Mouse (Mus musculus): ENCODE results near the gene Srprb. TPM values are rescaled to one million over a fixed set of nuclear protein-coding genes. Genes with fewer than 3 reads are reported as not detected.

Gene Srprb
- polyA plus RNA-seq, 1 experiment from 2014 or later = 49.7 TPM

DNA sequence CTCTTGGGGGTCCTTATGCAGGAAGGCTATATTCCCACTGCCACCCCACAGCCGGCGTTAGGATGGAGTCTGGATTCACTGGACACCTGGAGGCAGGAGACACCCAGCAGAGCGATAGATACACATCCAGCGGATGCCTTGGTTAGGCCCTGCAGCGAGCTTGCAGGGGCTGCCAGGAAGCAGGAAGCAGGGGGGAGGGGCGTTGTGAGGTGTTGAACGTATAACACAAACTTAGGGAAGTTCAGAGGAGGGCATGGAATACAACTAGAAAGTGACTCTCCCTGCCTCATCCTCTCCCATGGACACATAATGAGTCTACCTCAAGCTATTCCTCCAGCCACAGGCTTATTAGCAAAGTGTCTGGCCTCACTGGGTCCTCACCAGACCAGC is 31.1 kb upstream of the Srprb start:
- no peaks in the 10 kb centered on the region for H3K36me3 ChIP-seq (ENCODE audit: control insufficient read depth, insufficient read depth, low read length)
- no peak for ATAC-seq (replicated peaks; ENCODE audit: low FRiP score)
- DNase-seq (ENCODE audit: low spot score) = no peak
- no peaks in the 10 kb centered on the region for H3K27me3 ChIP-seq (replicated peaks; ENCODE audit: control insufficient read depth, insufficient read depth, low read length)
- no peaks in the 10 kb centered on the region for H3K9me3 ChIP-seq (ENCODE audit: control insufficient read depth, low read length)
- WGBS = 38% methylated on average over 7 of the region's 7 CpGs
- H3K9ac ChIP-seq (ENCODE audit: low read depth, low read length) = no peak overlapping the region
- no peak overlapping the region for H3K4me3 ChIP-seq (ENCODE audit: low read depth, low read length)
- peaks cover 11% of the 10 kb centered on the region for H3K4me1 ChIP-seq (replicated peaks; ENCODE audit: control insufficient read depth, insufficient read depth, low read length)
- no peak overlapping the region for H3K27ac ChIP-seq (ENCODE audit: low read depth, low read length)
- no peak overlapping the region for H3K4me2 ChIP-seq

DNA sequence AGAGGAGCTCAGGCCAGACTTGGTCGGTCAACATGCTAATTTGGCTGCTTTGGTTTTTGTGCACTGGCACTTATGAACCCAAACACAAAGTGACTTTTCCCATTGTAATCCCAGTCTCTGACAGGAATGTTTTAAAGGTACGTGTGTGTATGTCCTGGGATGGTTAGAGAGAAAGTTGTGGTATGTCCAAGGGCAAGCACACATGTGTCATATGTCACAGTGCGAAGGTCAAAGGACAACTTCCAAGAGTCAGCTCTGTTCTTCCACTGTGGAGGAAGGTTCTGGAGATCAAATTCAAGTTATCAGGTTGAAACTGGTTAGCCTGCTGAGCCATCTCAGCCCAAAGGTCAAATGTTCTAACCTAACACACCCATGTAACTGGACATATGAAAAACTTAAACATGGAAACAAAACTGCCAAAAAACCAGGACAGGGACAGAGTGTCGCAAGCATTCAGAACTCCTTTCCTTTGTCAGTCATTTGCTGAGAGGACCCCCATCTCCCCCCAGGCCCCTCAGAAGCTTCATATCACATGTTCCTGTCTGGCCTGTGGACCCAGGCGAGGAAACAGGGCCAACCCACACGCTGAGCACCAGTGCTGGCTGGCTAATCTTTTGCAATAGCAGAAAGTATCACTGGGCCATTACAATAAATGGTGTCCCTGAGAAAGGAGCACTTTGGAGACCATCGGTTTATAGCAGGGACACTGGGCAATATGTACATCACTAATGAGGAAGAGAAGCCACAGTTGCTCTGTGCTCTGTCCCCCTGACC is 30.5 kb upstream of the Srprb start:
- DNase-seq (ENCODE audit: low spot score) (no peak), ATAC-seq (replicated peaks; ENCODE audit: low FRiP score) (no peak)
- Histone ChIP-seq H3K9me3 (ENCODE audit: control insufficient read depth, low read length) (no peaks in the 10 kb centered on the region), H3K4me2 (no peak overlapping the region), H3K4me3 (ENCODE audit: low read depth, low read length) (no peak overlapping the region), H3K27me3 (replicated peaks; ENCODE audit: control insufficient read depth, insufficient read depth, low read length) (no peaks in the 10 kb centered on the region), H3K4me1 (replicated peaks; ENCODE audit: control insufficient read depth, insufficient read depth, low read length) (peaks cover 11% of the 10 kb centered on the region), H3K27ac (ENCODE audit: low read depth, low read length) (no peak overlapping the region), H3K9ac (ENCODE audit: low read depth, low read length) (no peak overlapping the region), H3K36me3 (ENCODE audit: control insufficient read depth, insufficient read depth, low read length) (no peaks in the 10 kb centered on the region)
- WGBS = 75% methylated on average over 7 of the region's 7 CpGs

DNA sequence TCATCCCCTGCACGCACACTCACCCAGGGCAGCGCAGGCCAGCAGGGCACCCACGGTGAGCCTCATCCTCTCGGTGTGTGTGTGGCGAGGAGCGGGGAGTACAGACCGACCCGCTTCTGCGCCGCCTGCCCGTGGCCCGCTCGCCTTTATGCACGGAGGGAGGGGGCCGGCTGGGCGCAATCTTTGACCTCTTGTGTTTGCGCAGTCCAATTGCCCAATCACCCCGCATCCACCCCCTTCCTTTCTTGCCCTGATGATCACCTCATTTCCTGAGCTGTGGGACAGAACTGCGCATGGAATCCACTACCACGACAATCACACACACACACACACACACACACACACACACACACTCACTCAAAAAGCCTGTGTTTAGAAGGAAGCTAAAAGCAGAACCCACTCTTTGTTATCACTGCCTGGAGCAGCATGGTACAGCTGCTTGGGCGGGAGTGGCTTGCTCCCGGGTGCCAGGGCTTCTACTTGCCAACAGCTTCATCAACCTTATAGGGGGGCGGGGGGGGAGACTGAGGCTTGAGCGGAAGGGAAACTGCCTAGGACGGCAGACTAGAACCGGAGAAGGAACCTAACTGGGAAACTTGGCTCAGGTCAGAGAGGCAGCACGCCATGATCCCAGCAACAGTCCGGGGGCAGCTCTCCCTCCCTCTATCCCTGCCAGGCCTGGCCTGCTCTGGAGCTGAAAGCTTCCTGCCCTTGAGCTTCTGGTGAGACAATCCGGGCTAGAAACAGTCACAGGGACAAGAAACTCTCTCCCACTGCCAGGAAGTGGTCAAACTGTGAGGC is 28.4 kb upstream of the Srprb start, which contains the start of the genes Gm20425 and Trf:
Gene Gm20425, minus strand, starts transcription at position 157 of the 801 bp plus-strand sequence.
Gene Trf, minus strand, starts transcription at position 294 of the 801 bp plus-strand sequence.
- H3K9me3 ChIP-seq (ENCODE audit: control insufficient read depth, low read length) = no peaks in the 10 kb centered on the region

DNA sequence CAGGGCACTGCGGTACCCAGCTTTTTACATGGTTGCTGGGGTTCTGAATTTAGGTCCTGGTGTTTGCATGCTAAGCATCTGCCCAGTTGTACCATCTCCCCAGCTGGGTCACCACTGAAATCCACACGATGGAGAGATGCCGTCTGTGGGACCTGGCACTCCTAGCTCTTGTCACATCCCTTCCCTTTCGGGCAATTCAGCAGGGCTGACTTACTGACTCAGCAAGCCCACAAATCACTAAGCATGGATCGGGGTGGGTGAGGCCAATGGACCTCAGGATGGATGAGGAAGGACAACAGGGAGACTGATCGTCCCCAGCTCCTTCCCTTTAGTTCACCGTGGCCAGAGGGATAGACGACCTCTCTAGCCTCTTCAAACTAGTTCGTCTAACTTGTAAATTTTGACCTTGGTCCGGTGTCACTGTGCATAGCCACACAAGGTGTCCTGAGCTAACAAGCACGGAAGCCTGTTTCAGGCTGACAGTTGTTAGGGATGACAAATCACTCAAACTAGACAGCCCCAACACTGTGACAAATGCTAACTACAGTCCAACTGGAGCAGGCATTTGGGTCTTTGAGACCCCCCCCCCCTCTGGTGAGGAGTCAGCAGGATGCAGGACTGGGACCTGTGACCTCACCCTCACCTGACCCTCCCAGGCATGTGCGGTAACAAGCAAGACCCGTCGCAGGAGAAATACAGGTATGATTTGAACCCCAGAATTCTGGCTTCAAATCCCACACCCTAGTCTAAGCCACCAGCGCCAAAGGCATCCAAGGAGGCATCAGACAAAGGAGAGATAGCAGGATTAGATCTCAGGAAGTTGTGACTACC is 27.3 kb upstream of the Srprb start:
- peak overlapping the region; percentile 56 for H3K9ac ChIP-seq (ENCODE audit: low read depth, low read length)
- H3K4me1 ChIP-seq (replicated peaks; ENCODE audit: control insufficient read depth, insufficient read depth, low read length) = peaks cover 11% of the 10 kb centered on the region
- peak overlapping the region; percentile 54 for H3K4me2 ChIP-seq
- WGBS = 69% methylated on average over 15 of the region's 15 CpGs
- H3K36me3 ChIP-seq (ENCODE audit: control insufficient read depth, insufficient read depth, low read length) = no peaks in the 10 kb centered on the region
- ATAC-seq (replicated peaks; ENCODE audit: low FRiP score) = no peak
- DNase-seq (ENCODE audit: low spot score) = no peak
- no peaks in the 10 kb centered on the region for H3K9me3 ChIP-seq (ENCODE audit: control insufficient read depth, low read length)
- no peaks in the 10 kb centered on the region for H3K27me3 ChIP-seq (replicated peaks; ENCODE audit: control insufficient read depth, insufficient read depth, low read length)
- peak overlapping the region; percentile 44 for H3K4me3 ChIP-seq (ENCODE audit: low read depth, low read length)
- H3K27ac ChIP-seq (ENCODE audit: low read depth, low read length) = peak overlapping the region; percentile 44

More for the DNA sequence above, 28.4 kb upstream of the Srprb start, which contains the start of the genes Gm20425 and Trf:
- peak; percentile 63 for DNase-seq (ENCODE audit: low spot score)
- Histone ChIP-seq H3K4me1 (replicated peaks; ENCODE audit: control insufficient read depth, insufficient read depth, low read length) (peaks cover 11% of the 10 kb centered on the region), H3K27ac (ENCODE audit: low read depth, low read length) (peak within 1 kb of the TSS; percentile 66), H3K36me3 (ENCODE audit: control insufficient read depth, insufficient read depth, low read length) (no peaks in the 10 kb centered on the region), H3K4me3 (ENCODE audit: low read depth, low read length) (peak within 1 kb of the TSS; percentile 44), H3K4me2 (peak within 1 kb of the TSS; percentile 54), H3K27me3 (replicated peaks; ENCODE audit: control insufficient read depth, insufficient read depth, low read length) (no peaks in the 10 kb centered on the region), H3K9ac (ENCODE audit: low read depth, low read length) (peak within 1 kb of the TSS; percentile 56)
- peak; percentile 71 for ATAC-seq (replicated peaks; ENCODE audit: low FRiP score)
- 22% methylated on average over 29 of the region's 29 CpGs for WGBS

DNA sequence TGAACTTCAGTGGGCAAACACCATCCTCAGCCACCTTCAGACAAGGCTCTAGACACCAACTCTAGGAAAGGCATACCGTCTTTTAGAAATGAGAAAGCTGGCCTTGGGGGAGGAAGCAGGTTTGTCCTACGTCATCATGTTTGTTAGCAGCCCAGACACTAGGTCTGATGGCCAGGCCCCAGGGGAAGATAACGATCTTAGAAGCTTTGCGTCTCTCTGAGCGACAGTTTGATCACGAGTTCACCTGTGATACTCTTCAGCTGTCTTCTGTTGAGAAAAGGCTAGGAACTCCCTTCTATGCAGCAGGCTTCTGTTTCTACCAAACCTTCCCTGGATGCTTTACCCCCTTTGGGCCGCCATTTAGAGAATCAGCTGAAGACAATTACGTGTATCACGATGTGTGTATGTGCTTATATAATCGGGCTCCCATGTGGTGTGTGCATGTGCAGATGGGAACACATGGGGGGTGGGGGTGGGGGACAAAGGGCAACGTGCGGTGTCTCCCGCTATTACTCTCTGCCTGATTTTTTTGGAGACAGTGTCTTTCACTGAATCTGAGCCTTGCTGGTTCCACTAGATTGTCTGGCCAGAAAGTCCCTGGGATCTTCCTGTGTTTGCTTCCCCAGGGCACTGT is 26.6 kb upstream of the Srprb start:
- WGBS = 76% methylated on average over 13 of the region's 13 CpGs
- Histone ChIP-seq H3K4me2 (peak overlapping the region; percentile 54), H3K4me3 (ENCODE audit: low read depth, low read length) (peak overlapping the region; percentile 44), H3K4me1 (replicated peaks; ENCODE audit: control insufficient read depth, insufficient read depth, low read length) (peaks cover 8% of the 10 kb centered on the region), H3K9me3 (ENCODE audit: control insufficient read depth, low read length) (no peaks in the 10 kb centered on the region), H3K27me3 (replicated peaks; ENCODE audit: control insufficient read depth, insufficient read depth, low read length) (no peaks in the 10 kb centered on the region), H3K36me3 (ENCODE audit: control insufficient read depth, insufficient read depth, low read length) (no peaks in the 10 kb centered on the region), H3K27ac (ENCODE audit: low read depth, low read length) (peak overlapping the region; percentile 44; the same call in 1 of the 2 replicates), H3K9ac (ENCODE audit: low read depth, low read length) (peak overlapping the region; percentile 56)
- DNase-seq (ENCODE audit: low spot score) (no peak), ATAC-seq (replicated peaks; ENCODE audit: low FRiP score) (no peak)

DNA sequence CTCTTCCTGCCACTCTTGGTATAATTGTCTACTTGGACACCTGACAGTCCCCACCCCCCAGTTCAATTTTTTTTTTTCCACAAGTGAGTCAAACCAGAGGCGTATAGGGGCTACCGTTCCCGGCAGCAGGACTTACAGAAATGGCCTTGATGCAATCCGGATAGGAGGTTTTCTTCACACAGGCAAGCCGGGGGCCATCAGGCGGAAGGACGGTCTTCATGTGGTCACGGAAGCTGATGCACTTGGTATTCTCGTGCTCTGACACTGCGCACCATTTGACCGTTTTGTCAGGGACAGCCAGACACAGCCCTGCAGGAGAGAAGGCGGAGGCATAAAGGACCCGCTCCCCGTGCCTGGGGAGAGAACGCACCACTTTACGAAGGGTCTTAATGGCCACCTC is 25.8 kb upstream of the Srprb start:
- Histone ChIP-seq H3K9ac (ENCODE audit: low read depth, low read length) (no peak overlapping the region), H3K4me1 (replicated peaks; ENCODE audit: control insufficient read depth, insufficient read depth, low read length) (peaks cover under 1% of the 10 kb centered on the region; the same call in 1 of the 2 replicates), H3K36me3 (ENCODE audit: control insufficient read depth, insufficient read depth, low read length) (no peaks in the 10 kb centered on the region), H3K4me2 (peak overlapping the region; percentile 54), H3K4me3 (ENCODE audit: low read depth, low read length) (peak overlapping the region; percentile 44), H3K27me3 (replicated peaks; ENCODE audit: control insufficient read depth, insufficient read depth, low read length) (no peaks in the 10 kb centered on the region), H3K27ac (ENCODE audit: low read depth, low read length) (no peak overlapping the region), H3K9me3 (ENCODE audit: control insufficient read depth, low read length) (no peaks in the 10 kb centered on the region)
- DNase-seq (ENCODE audit: low spot score) (no peak), ATAC-seq (replicated peaks; ENCODE audit: low FRiP score) (no peak)
- 83% methylated on average over 16 of the region's 16 CpGs for WGBS

DNA sequence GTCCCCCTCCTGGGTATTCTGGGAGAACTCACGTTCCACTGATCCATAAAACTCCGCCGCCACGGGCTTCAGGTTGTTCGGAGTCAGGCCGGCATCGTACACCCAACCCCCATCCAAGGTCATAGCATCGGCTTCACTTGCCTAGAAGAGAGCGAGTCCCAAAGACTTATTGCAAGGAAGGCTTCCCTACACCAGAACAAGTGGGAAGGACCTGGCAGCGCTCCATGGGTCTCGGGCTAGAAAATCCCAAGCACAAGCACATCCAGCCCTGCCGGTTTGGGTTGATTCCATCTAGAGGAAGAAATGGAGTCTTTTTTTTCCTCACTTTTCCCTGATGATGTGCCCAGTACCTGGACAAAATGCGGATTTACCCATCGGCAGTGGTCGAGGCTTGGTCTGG is 24.9 kb upstream of the Srprb start:
- 89% methylated on average over 15 of the region's 15 CpGs for WGBS
- Histone ChIP-seq H3K9me3 (ENCODE audit: control insufficient read depth, low read length) (no peaks in the 10 kb centered on the region), H3K4me3 (ENCODE audit: low read depth, low read length) (no peak overlapping the region), H3K9ac (ENCODE audit: low read depth, low read length) (no peak overlapping the region), H3K27me3 (replicated peaks; ENCODE audit: control insufficient read depth, insufficient read depth, low read length) (no peaks in the 10 kb centered on the region), H3K36me3 (ENCODE audit: control insufficient read depth, insufficient read depth, low read length) (no peaks in the 10 kb centered on the region), H3K27ac (ENCODE audit: low read depth, low read length) (no peak overlapping the region), H3K4me2 (0 out of 2 replicates have a peak overlapping the region, but pooled peaks have one; percentile 5), H3K4me1 (replicated peaks; ENCODE audit: control insufficient read depth, insufficient read depth, low read length) (no peaks in the 10 kb centered on the region)
- no peak for ATAC-seq (replicated peaks; ENCODE audit: low FRiP score)
- DNase-seq (ENCODE audit: low spot score) = no peak

DNA sequence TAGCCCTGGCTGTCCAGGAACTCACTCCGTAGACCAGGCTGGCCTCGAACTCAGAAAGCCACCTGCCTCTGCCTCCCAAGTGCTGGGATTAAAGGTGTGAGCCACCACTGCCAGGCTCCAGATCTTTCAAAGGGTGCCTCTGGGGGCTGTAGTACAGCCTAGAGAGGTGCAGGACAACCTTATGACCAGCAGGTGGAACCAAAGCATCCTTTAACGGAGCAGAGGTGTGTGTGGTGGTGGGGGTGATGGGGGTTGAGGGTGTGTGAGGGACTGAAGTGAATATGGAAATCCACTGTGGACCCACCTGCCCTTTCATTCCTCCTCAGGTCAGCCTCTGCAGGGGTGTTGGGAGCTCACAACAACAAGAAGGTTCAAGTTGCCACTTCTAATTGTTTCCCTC is 23.5 kb upstream of the Srprb start:
- WGBS = 47% methylated on average over 3 of the region's 3 CpGs
- no peaks in the 10 kb centered on the region for H3K36me3 ChIP-seq (ENCODE audit: control insufficient read depth, insufficient read depth, low read length)
- H3K4me1 ChIP-seq (replicated peaks; ENCODE audit: control insufficient read depth, insufficient read depth, low read length) = no peaks in the 10 kb centered on the region
- 0 out of 2 replicates have a peak, but pooled peaks have one; percentile 35 for ATAC-seq (replicated peaks; ENCODE audit: low FRiP score)
- DNase-seq (ENCODE audit: low spot score) = no peak
- H3K9me3 ChIP-seq (ENCODE audit: control insufficient read depth, low read length) = no peaks in the 10 kb centered on the region
- H3K4me2 ChIP-seq = no peak overlapping the region
- no peaks in the 10 kb centered on the region for H3K27me3 ChIP-seq (replicated peaks; ENCODE audit: control insufficient read depth, insufficient read depth, low read length)
- H3K27ac ChIP-seq (ENCODE audit: low read depth, low read length) = no peak overlapping the region
- H3K4me3 ChIP-seq (ENCODE audit: low read depth, low read length) = no peak overlapping the region
- H3K9ac ChIP-seq (ENCODE audit: low read depth, low read length) = no peak overlapping the region
